Mouse (Mus musculus) heart, embryonic 15.5 days (tissue): Measurements from ENCODE around the gene Chst5. TPM values are rescaled to one million over a fixed set of nuclear protein-coding genes. Genes with fewer than 3 reads are reported as not detected.

Source experiments
- ATAC-seq: fragments of 200-750 bp; cut with Nextera tagmentation; replicated peaks from 2 replicates; pipeline ENCODE4 v1.8.0; 2017; ENCODE audit warnings: low read depth, moderate TSS enrichment; ENCODE audit not compliant: insufficient number of reproducible peaks, insufficient read depth, low FRiP score
- H3K27ac ChIP-seq: fragments of 300-500 bp; sonication (generic); 2 replicates; pipeline ENCODE4 v1.5.1; 2015; ENCODE audit warnings: mild to moderate bottlenecking, inconsistent platforms
- H3K27me3 ChIP-seq: fragments of 300-500 bp; sonication (generic); 2 replicates; pipeline ENCODE4 v1.6.1; 2015; ENCODE audit warnings: inconsistent platforms
- H3K36me3 ChIP-seq: fragments of 300-500 bp; sonication (generic); 2 replicates; pipeline ENCODE4 v1.6.1; 2015; ENCODE audit warnings: mild to moderate bottlenecking, inconsistent platforms
- H3K4me1 ChIP-seq: fragments of 300-500 bp; sonication (generic); replicated peaks from 2 replicates; pipeline ENCODE4 v1.6.1; 2015; ENCODE audit warnings: inconsistent platforms
- H3K4me2 ChIP-seq: fragments of 300-500 bp; sonication (generic); 2 replicates; pipeline ENCODE4 v1.6.1; 2015; ENCODE audit warnings: inconsistent platforms, mild to moderate bottlenecking, moderate library complexity
- H3K4me3 ChIP-seq: fragments of 300-500 bp; sonication (generic); 2 replicates; pipeline ENCODE4 v1.5.1; 2015; ENCODE audit warnings: mild to moderate bottlenecking, inconsistent platforms
- H3K9ac ChIP-seq: fragments of 300-500 bp; sonication (generic); 2 replicates; pipeline ENCODE4 v1.6.1; 2015; ENCODE audit warnings: mild to moderate bottlenecking, inconsistent platforms
- H3K9me3 ChIP-seq: fragments of 300-500 bp; sonication (generic); replicated peaks from 2 replicates; pipeline ENCODE4 v1.6.1; 2016; ENCODE audit warnings: inconsistent platforms
- WGBS: fragments of 180-500 bp; shearing (Covaris S2); methylation state at CpG from one replicate; pipeline ENCODE4 v1.1.7; 2015; ENCODE audit warnings: mixed read lengths; 5-methylcytosine and 5-hydroxymethylcytosine counted together
- polyA plus RNA-seq: library from polyadenylated mRNA; unstranded; fragments of >200 nt; fragmentation: Nextera tagmentation; extraction: Ambion mirVana; gene quantifications from 2 replicates; pipeline ENCODE4 v1.2.1, GENCODE M21; 2015

The Chst5 gene
- polyA plus RNA-seq, 1 experiment from 2014 or later, result 0.23 TPM

DNA sequence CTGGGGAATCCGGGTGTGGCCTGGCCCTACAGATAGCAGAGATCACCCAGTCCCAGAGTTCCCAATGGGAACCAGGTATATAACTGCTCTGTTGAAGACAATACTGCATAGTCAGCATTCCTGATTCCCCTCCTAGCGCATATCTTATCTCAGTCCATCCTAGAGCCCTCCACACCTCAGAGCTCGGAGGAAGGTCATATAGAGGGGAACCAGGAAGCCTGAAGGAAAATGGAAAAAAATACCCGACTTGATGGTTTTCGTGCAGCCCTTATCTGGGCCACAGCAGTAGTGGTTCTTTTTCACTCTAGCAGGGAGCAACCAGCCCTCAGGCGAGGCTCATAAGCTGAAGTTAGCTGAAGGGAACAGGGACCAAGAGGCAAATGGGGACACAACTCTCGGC is 14.7 kb upstream of the Chst5 start:
- Histone ChIP-seq H3K4me3 (no peak overlapping the region), H3K9me3 (no peaks in the 10 kb centered on the region), H3K36me3 (no peaks in the 10 kb centered on the region), H3K4me2 (no peak overlapping the region), H3K27me3 (no peaks in the 10 kb centered on the region), H3K9ac (no peak overlapping the region), H3K27ac (no peak overlapping the region), H3K4me1 (peaks cover 6% of the 10 kb centered on the region; the same call in 1 of the 2 replicates)
- 33% methylated on average over 7 of the region's 7 CpGs for WGBS
- ATAC-seq, result no peak

DNA sequence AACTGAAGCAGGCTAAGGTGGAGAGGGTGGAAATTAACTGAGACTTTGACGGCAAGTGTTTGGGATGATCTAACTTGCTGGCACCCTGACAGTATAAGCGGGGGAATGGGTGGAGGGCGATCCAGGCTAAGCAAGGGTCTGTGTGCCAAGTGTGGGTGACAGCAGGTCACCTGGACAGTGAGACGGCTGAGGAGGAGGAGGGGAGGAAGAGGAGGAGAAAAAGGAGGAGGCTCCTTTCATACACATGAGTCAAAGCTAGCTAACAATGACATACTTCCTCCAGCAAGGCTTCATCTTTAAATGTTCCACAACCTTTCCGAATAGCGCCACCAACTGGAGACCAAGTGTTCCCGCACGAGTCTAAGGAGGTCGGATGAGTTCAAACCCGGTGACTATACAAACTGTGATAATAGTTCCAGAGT is 13.1 kb upstream of the Chst5 start:
- H3K4me1 ChIP-seq, result peaks cover 6% of the 10 kb centered on the region; the same call in 1 of the 2 replicates
- no peak overlapping the region for H3K9ac ChIP-seq
- no peaks in the 10 kb centered on the region for H3K9me3 ChIP-seq
- WGBS, result 17% methylated on average over 10 of the region's 10 CpGs
- no peaks in the 10 kb centered on the region for H3K36me3 ChIP-seq
- no peak overlapping the region for H3K27ac ChIP-seq
- no peak overlapping the region for H3K4me3 ChIP-seq
- peak overlapping the region; percentile 37; the same call in 1 of the 2 replicates for H3K4me2 ChIP-seq
- ATAC-seq, result no peak
- H3K27me3 ChIP-seq, result no peaks in the 10 kb centered on the region

DNA sequence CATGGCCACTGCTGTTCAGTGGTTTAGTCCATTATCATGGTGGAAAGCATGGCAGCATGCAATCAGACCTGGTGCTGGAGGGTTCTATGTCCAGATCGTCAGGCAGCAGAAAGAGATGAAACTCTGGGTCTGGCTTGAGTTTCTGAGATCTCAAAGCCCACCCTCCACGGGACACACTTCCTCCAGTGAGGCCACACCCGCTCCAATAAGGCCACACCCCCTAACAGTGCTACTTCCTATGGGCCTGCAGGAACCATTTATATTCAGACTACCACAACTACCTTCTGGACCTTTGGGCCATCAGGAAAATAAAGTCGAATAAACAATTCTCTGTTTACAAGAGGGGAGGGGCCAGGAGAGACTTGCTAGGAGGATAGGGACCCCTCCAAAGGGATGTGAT is 10.7 kb upstream of the Chst5 start:
- no peaks in the 10 kb centered on the region for H3K27me3 ChIP-seq
- H3K27ac ChIP-seq, result no peak overlapping the region
- no peak overlapping the region for H3K9ac ChIP-seq
- no peaks in the 10 kb centered on the region for H3K36me3 ChIP-seq
- H3K4me1 ChIP-seq, result peaks cover 6% of the 10 kb centered on the region; the same call in 1 of the 2 replicates
- H3K4me2 ChIP-seq, result no peak overlapping the region
- ATAC-seq, result no peak
- H3K9me3 ChIP-seq, result no peaks in the 10 kb centered on the region
- no peak overlapping the region for H3K4me3 ChIP-seq
- 72% methylated on average over 4 of the region's 4 CpGs for WGBS

- no peaks in the 10 kb centered on the region for H3K9me3 ChIP-seq
- ATAC-seq, result no peak
- H3K27me3 ChIP-seq, result no peaks in the 10 kb centered on the region
- no peak overlapping the region for H3K9ac ChIP-seq
- H3K4me2 ChIP-seq, result no peak overlapping the region
- no peak overlapping the region for H3K4me3 ChIP-seq
- H3K27ac ChIP-seq, result no peak overlapping the region
- peaks cover 3% of the 10 kb centered on the region; the same call in 1 of the 2 replicates for H3K4me1 ChIP-seq
- WGBS, result 82% methylated on average over 2 of the region's 2 CpGs
- no peaks in the 10 kb centered on the region for H3K36me3 ChIP-seq
Measured at GRCm38 (mm10) chr8:111919663-111920062, 9.4 kb upstream of the Chst5 start.

DNA sequence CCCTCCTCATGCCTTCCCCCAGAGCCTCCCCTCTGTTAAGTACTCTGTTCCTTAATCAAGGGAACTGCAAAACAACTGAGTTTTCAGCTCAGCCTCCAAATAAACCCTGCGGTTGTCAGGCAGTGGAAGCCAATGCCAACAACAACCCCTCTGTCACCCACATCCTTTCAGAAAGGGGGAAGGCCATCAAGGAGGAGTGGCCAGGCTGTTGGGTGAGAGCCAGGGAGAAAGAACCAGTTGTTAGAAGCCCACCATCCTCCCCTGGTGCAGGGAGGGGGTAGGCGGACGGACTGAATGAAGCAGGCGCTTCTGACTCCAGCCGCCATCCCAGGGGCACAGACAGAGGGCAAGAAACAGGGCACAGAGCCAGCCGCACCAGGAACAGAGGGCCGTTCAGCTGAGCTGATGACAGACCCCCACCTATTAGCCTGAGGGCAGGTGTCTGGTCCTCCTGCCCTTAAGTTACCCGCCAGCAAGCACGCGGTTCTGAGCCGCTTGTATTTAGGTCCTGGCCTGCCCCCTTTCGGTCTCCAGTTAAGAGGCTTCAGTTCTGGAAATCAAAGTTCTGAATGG is 2.7 kb upstream of the Chst5 start:
- Histone ChIP-seq H3K36me3 (no peaks in the 10 kb centered on the region), H3K9ac (no peak overlapping the region), H3K27me3 (peaks cover 36% of the 10 kb centered on the region), H3K4me1 (peaks cover 13% of the 10 kb centered on the region), H3K9me3 (no peaks in the 10 kb centered on the region), H3K4me3 (no peak overlapping the region), H3K4me2 (no peak overlapping the region), H3K27ac (no peak overlapping the region)
- ATAC-seq, result peak; percentile 40
- 38% methylated on average over 12 of the region's 12 CpGs for WGBS

DNA sequence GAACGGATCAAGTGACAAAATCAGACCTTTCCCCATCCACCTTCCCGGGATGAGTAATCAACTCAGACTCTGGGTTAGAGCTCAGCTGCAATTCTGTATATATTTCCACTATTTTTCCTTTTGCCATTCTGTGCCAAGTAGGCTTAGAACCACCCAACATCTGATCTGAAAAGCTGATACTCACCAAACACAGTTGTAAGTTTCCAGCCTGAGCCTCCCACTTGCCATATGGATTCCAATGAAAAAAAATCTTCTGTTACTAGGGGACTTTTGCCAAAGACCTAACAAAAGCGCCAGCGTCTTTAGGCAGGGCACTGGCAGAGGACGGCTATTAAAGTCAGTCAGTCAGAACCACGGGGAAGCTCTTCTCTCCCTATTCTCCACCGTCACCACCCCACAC is 1.3 kb upstream of the Chst5 start:
- Histone ChIP-seq H3K27me3 (peaks cover 36% of the 10 kb centered on the region), H3K27ac (no peak overlapping the region), H3K4me1 (peaks cover 13% of the 10 kb centered on the region), H3K9ac (no peak overlapping the region), H3K4me3 (no peak overlapping the region), H3K36me3 (no peaks in the 10 kb centered on the region), H3K9me3 (no peaks in the 10 kb centered on the region), H3K4me2 (no peak overlapping the region)
- 54% methylated on average over 7 of the region's 7 CpGs for WGBS
- no peak for ATAC-seq

DNA sequence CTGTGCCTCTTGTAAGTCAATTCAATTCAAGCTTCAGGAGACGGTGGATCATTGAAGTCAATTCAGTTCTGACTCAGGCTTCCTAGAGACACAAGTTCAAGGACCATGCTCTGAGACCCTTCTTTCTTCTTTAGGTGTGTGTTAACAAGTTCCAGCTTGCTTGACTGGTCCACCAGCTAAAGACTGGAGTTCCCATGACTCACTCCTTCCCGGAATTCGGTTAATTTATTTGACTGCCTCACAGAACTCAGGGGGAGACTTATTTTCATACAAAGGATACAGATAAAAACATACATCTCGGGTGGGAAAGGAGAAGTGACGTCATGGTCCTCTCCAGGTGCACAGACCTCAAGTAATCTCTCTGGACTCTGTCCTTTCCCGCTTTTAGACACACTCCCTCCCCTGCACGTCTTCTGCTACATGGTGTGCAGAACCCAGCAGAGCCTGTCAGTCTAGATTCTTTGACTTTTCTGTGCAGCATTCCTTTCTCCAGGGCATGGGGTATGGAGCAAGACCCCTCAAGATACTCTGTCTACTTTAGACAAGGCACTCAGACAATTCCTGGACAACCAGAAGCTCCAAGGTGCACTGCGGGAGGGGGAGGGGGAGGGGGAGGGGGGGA is 4.6 kb downstream of the Chst5 start:
- Histone ChIP-seq H3K4me2 (no peak overlapping the region), H3K9ac (no peak overlapping the region), H3K27ac (no peak overlapping the region), H3K4me1 (peaks cover 10% of the 10 kb centered on the region), H3K4me3 (no peak overlapping the region), H3K27me3 (peaks cover 17% of the 10 kb centered on the region), H3K36me3 (no peaks in the 10 kb centered on the region), H3K9me3 (no peaks in the 10 kb centered on the region)
- WGBS, result 40% methylated on average over 8 of the region's 8 CpGs
- no peak for ATAC-seq

DNA sequence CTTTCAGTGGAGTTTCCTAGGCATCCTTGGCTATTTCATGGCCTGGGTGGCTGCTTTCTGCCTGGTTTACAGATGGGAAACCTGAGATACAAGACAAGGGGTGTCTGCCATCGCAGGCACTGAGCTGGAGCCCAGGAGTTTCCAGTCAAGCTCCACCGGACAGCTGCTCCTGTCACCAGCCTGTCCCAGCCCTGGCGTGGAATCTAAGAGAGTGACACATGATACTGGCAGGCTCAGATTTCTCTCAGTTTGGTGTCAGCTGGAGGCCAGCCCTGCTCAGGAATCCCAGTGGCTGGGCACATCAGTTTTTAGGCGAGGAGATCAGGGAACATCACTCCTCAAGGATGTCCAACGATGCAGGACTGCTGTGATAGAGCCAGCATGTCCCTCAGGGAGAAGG is 8.2 kb downstream of the Chst5 start:
- Histone ChIP-seq H3K4me1 (0 out of 2 replicates have a peak, but pooled peaks cover 3% of the 10 kb centered on the region), H3K9me3 (no peaks in the 10 kb centered on the region)
- ATAC-seq, result no peak; the same call in 1 of the 2 replicates

GRCm38 (mm10) chr8:111898586-111898985 is 11.7 kb downstream of the Chst5 start:
- no peak overlapping the region for H3K27ac ChIP-seq
- 40% methylated on average over 10 of the region's 10 CpGs for WGBS

More for the DNA sequence above, 8.2 kb downstream of the Chst5 start:
- Histone ChIP-seq H3K36me3 (no peaks in the 10 kb centered on the region), H3K4me3 (no peak overlapping the region), H3K27me3 (no peaks in the 10 kb centered on the region), H3K4me2 (no peak overlapping the region), H3K27ac (no peak overlapping the region), H3K9ac (no peak overlapping the region)
- WGBS, result 10% methylated on average over 5 of the region's 5 CpGs

GRCm38 (mm10) chr8:111894955-111895354 is 15.3 kb downstream of the Chst5 start:
- no peak for ATAC-seq
- 85% methylated on average over 7 of the region's 7 CpGs for WGBS
- peaks cover 25% of the 10 kb centered on the region for H3K27me3 ChIP-seq
- no peak overlapping the region for H3K4me2 ChIP-seq
- H3K4me3 ChIP-seq, result no peak overlapping the region
- H3K9me3 ChIP-seq, result no peaks in the 10 kb centered on the region
- peaks cover 12% of the 10 kb centered on the region for H3K4me1 ChIP-seq
- H3K9ac ChIP-seq, result no peak overlapping the region
- no peaks in the 10 kb centered on the region for H3K36me3 ChIP-seq
- no peak overlapping the region for H3K27ac ChIP-seq

More at GRCm38 (mm10) chr8:111898586-111898985, 11.7 kb downstream of the Chst5 start:
- ATAC-seq, result no peak
- no peak overlapping the region for H3K9ac ChIP-seq
- H3K4me1 ChIP-seq, result 0 out of 2 replicates have a peak, but pooled peaks cover 3% of the 10 kb centered on the region
- H3K4me3 ChIP-seq, result no peak overlapping the region
- no peak overlapping the region for H3K4me2 ChIP-seq
- no peaks in the 10 kb centered on the region for H3K27me3 ChIP-seq
- no peaks in the 10 kb centered on the region for H3K9me3 ChIP-seq
- no peaks in the 10 kb centered on the region for H3K36me3 ChIP-seq

- ATAC-seq, result no peak
- H3K27me3 ChIP-seq, result peaks cover 41% of the 10 kb centered on the region
- H3K36me3 ChIP-seq, result no peaks in the 10 kb centered on the region
- WGBS, result 37% methylated on average over 5 of the region's 5 CpGs
- no peak overlapping the region for H3K4me3 ChIP-seq
- no peak overlapping the region for H3K4me2 ChIP-seq
- peaks cover 19% of the 10 kb centered on the region for H3K4me1 ChIP-seq
- H3K27ac ChIP-seq, result no peak overlapping the region
- no peak overlapping the region for H3K9ac ChIP-seq
- no peaks in the 10 kb centered on the region for H3K9me3 ChIP-seq
Measured at GRCm38 (mm10) chr8:111892615-111893014, 17.6 kb downstream of the Chst5 start.

DNA sequence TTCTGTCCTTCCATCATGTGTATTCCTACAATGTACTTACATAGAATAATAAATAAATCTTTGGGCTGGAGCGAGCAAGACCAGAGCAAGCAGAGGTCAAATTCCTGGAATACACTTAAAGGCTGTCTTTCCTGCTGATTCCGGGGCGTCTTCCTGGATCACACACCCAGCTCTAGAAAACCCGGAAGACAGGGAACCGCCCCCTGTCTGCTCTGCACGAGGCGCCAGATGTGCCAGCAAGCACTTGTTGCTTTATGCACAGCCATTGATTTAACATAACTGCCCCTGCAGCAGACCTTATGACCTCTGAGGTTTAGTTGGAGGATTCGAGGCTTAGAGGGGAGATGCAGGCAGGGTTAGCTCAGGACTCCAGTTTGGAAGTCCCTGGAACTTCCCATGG is 18.3 kb downstream of the Chst5 start:
- H3K9me3 ChIP-seq, result no peaks in the 10 kb centered on the region
- 28% methylated on average over 8 of the region's 8 CpGs for WGBS
- no peak overlapping the region for H3K4me2 ChIP-seq
- no peak overlapping the region for H3K4me3 ChIP-seq
- peaks cover 41% of the 10 kb centered on the region for H3K27me3 ChIP-seq
- no peak for ATAC-seq
- no peak overlapping the region for H3K9ac ChIP-seq
- H3K4me1 ChIP-seq, result peaks cover 19% of the 10 kb centered on the region
- no peak overlapping the region for H3K27ac ChIP-seq
- no peaks in the 10 kb centered on the region for H3K36me3 ChIP-seq
